Mouse (Mus musculus): Measurements from ENCODE around the gene Luzp1. TPM values are rescaled to one million over a fixed set of nuclear protein-coding genes. Genes with fewer than 3 reads are reported as not detected.
A peak's percentile ranks its signal among the peaks of the same experiment; 100 is the strongest.

Luzp1 gene
- polyA plus RNA-seq, 1 experiment from 2014 or later, result 140 TPM

- Histone ChIP-seq H3K9ac (no peak overlapping the region), H3K27me3 (ENCODE audit: insufficient read depth, low read length) (no peaks in the 10 kb centered on the region), H3K27ac (ENCODE audit: low read depth) (no peak overlapping the region), H3K4me2 (no peak overlapping the region), H3K9me3 (ENCODE audit: low read depth, low read length) (no peaks in the 10 kb centered on the region), H3K36me3 (ENCODE audit: insufficient read depth) (no peaks in the 10 kb centered on the region), H3K4me1 (ENCODE audit: insufficient read depth) (0 out of 2 replicates have a peak, but pooled peaks cover 5% of the 10 kb centered on the region), H3K4me3 (ENCODE audit: low read depth, low read length) (no peak overlapping the region)
- no peak for TF ChIP-seq CTCF (IDR thresholded peaks at IDR 0.05; ENCODE audit: low read depth)
- DNase-seq, result no peak
- ATAC-seq (ENCODE audit: insufficient read depth), result no peak
Measured at GRCm38 (mm10) chr4:136512905-136513304, 43.3 kb downstream of the Luzp1 start.

GRCm38 (mm10) chr4:136518141-136518540 lies 48.6 kb downstream of the Luzp1 start:
- TF ChIP-seq CTCF (IDR thresholded peaks at IDR 0.05; ENCODE audit: low read depth), result no peak
- Histone ChIP-seq H3K9ac (no peak overlapping the region), H3K4me3 (ENCODE audit: low read depth, low read length) (no peak overlapping the region), H3K4me2 (no peak overlapping the region), H3K4me1 (ENCODE audit: insufficient read depth) (no peaks in the 10 kb centered on the region), H3K9me3 (ENCODE audit: low read depth, low read length) (no peaks in the 10 kb centered on the region), H3K27ac (ENCODE audit: low read depth) (no peak overlapping the region), H3K36me3 (ENCODE audit: insufficient read depth) (0 out of 2 replicates have a peak, but pooled peaks cover 10% of the 10 kb centered on the region), H3K27me3 (ENCODE audit: insufficient read depth, low read length) (no peaks in the 10 kb centered on the region)
- DNase-seq, result no peak
- WGBS, result 79% methylated on average over 2 of the region's 2 CpGs
- no peak for ATAC-seq (ENCODE audit: insufficient read depth)

DNA sequence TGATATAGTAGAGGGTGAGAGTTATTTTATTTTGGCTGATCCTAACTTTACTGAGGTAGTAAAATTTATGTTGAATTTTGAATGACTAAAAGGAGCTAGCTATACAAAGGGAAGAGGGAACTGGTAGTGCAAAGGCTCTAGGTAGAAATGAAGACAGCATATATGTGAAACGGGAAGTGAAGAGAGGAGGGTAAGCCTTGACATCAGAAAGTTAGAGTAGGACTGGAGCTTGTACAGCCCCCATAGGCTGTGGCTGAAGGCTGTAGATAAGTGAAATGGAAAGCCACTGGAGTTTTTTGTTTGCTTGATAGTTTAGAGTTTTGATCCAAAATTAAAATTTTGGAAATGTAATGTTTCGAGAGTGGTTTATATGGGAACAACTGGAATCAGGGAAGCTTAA lies 49.0 kb downstream of the Luzp1 start:
- DNase-seq, result no peak
- Histone ChIP-seq H3K36me3 (ENCODE audit: insufficient read depth) (0 out of 2 replicates have a peak, but pooled peaks cover 10% of the 10 kb centered on the region), H3K4me1 (ENCODE audit: insufficient read depth) (no peaks in the 10 kb centered on the region), H3K4me3 (ENCODE audit: low read depth, low read length) (no peak overlapping the region), H3K9me3 (ENCODE audit: low read depth, low read length) (no peaks in the 10 kb centered on the region), H3K9ac (no peak overlapping the region), H3K4me2 (no peak overlapping the region), H3K27me3 (ENCODE audit: insufficient read depth, low read length) (no peaks in the 10 kb centered on the region), H3K27ac (ENCODE audit: low read depth) (no peak overlapping the region)
- WGBS, result 88% methylated on average over 2 of the region's 2 CpGs
- TF ChIP-seq CTCF (IDR thresholded peaks at IDR 0.05; ENCODE audit: low read depth), result no peak
- no peak for ATAC-seq (ENCODE audit: insufficient read depth)

- Histone ChIP-seq H3K9me3 (ENCODE audit: low read depth, low read length) (no peaks in the 10 kb centered on the region), H3K36me3 (ENCODE audit: insufficient read depth) (0 out of 2 replicates have a peak, but pooled peaks cover 10% of the 10 kb centered on the region), H3K4me3 (ENCODE audit: low read depth, low read length) (no peak overlapping the region), H3K27me3 (ENCODE audit: insufficient read depth, low read length) (no peaks in the 10 kb centered on the region), H3K9ac (no peak overlapping the region), H3K27ac (ENCODE audit: low read depth) (no peak overlapping the region), H3K4me2 (no peak overlapping the region), H3K4me1 (ENCODE audit: insufficient read depth) (no peaks in the 10 kb centered on the region)
- DNase-seq (no peak), ATAC-seq (ENCODE audit: insufficient read depth) (no peak)
- no peak for TF ChIP-seq CTCF (IDR thresholded peaks at IDR 0.05; ENCODE audit: low read depth)
Measured at GRCm38 (mm10) chr4:136519866-136520265, 50.3 kb downstream of the Luzp1 start.

DNA sequence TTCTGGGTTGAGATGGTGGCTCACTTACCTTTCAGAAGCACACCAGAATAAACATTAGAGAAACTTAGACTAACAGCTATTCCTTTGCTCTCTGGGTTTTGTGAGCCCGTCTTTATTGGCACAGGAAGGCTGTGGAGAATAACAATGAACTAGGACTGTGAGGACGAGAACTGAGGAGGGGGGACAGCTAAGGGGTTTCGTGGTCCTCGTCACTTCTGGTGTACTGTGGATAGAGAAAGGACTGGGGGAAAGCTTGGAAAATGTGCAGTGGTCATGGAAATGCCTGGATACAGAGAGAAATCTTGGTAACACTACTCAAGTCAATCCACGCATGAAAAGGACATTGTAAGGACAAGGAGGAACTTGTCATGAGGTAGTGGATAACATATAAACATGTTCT lies 52.3 kb downstream of the Luzp1 start:
- 66% methylated on average over 5 of the region's 5 CpGs for WGBS
- no peaks in the 10 kb centered on the region for H3K4me1 ChIP-seq (ENCODE audit: insufficient read depth)
- H3K27ac ChIP-seq (ENCODE audit: low read depth), result no peak overlapping the region
- no peak for DNase-seq
- ATAC-seq (ENCODE audit: insufficient read depth), result no peak
- H3K9ac ChIP-seq, result no peak overlapping the region
- 0 out of 2 replicates have a peak, but pooled peaks cover 10% of the 10 kb centered on the region for H3K36me3 ChIP-seq (ENCODE audit: insufficient read depth)
- no peak overlapping the region for H3K4me3 ChIP-seq (ENCODE audit: low read depth, low read length)
- no peaks in the 10 kb centered on the region for H3K9me3 ChIP-seq (ENCODE audit: low read depth, low read length)
- TF ChIP-seq CTCF (IDR thresholded peaks at IDR 0.05; ENCODE audit: low read depth), result no peak
- no peaks in the 10 kb centered on the region for H3K27me3 ChIP-seq (ENCODE audit: insufficient read depth, low read length)
- no peak overlapping the region for H3K4me2 ChIP-seq

DNA sequence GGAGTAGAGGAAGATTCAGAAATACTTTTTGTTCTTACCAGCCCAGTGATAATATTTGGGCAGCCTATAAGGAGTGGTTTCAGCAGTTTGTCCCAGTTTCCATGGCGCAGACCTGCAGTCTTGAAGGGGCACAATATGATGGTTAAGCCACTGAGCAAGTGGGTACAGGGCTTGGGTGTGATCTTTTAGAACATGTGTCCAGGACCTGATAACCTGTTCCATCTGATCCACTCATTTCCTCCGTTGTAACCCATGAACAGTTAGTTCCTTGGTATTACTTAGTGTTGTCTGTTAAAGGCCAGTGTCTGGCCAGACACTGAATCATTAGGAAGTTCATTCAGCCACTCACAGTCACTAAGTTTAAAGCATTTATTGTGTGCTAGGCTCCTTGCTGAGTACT lies 54.7 kb downstream of the Luzp1 start:
- no peak overlapping the region for H3K27ac ChIP-seq (ENCODE audit: low read depth)
- no peaks in the 10 kb centered on the region for H3K9me3 ChIP-seq (ENCODE audit: low read depth, low read length)
- ATAC-seq (ENCODE audit: insufficient read depth), result no peak
- no peak overlapping the region for H3K9ac ChIP-seq
- WGBS, result 87% methylated on average over 2 of the region's 2 CpGs
- TF ChIP-seq CTCF (IDR thresholded peaks at IDR 0.05; ENCODE audit: low read depth), result no peak
- no peaks in the 10 kb centered on the region for H3K27me3 ChIP-seq (ENCODE audit: insufficient read depth, low read length)
- H3K4me1 ChIP-seq (ENCODE audit: insufficient read depth), result no peaks in the 10 kb centered on the region
- H3K4me2 ChIP-seq, result no peak overlapping the region
- no peak overlapping the region for H3K4me3 ChIP-seq (ENCODE audit: low read depth, low read length)
- H3K36me3 ChIP-seq (ENCODE audit: insufficient read depth), result 0 out of 2 replicates have a peak, but pooled peaks cover 10% of the 10 kb centered on the region
- DNase-seq, result no peak

GRCm38 (mm10) chr4:136526412-136526811 lies 56.9 kb downstream of the Luzp1 start:
- peak; percentile 68 for TF ChIP-seq CTCF (IDR thresholded peaks at IDR 0.05; ENCODE audit: low read depth)
- no peak overlapping the region for H3K27ac ChIP-seq (ENCODE audit: low read depth)
- WGBS, result 19% methylated on average over 4 of the region's 4 CpGs
- ATAC-seq (ENCODE audit: insufficient read depth) (peak; percentile 65), DNase-seq (peak; percentile 89)
- no peaks in the 10 kb centered on the region for H3K4me1 ChIP-seq (ENCODE audit: insufficient read depth)
- no peaks in the 10 kb centered on the region for H3K27me3 ChIP-seq (ENCODE audit: insufficient read depth, low read length)
- H3K9ac ChIP-seq, result no peak overlapping the region
- no peak overlapping the region for H3K4me2 ChIP-seq
- no peaks in the 10 kb centered on the region for H3K9me3 ChIP-seq (ENCODE audit: low read depth, low read length)
- no peak overlapping the region for H3K4me3 ChIP-seq (ENCODE audit: low read depth, low read length)
- H3K36me3 ChIP-seq (ENCODE audit: insufficient read depth), result 0 out of 2 replicates have a peak, but pooled peaks cover 10% of the 10 kb centered on the region

DNA sequence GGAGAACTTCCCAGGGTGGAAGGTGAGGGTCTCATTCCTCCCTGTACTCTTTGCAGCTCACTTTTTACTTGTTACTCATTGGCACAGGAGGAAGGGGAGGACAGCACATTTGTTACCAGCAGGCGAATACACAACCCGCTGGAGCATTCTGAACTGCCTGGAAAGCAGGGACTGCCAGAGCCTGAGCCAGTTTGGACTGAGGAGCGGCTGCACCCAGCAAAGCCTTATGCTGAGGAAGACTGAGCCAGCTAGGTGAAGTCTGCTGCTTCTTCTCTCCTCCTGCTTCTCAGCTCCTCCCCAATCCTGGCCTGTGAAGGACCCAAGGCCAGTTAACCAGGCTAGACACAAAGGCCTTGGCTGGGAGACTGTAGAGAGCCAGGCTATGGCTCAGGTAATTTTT lies 75.6 kb downstream of the Luzp1 start:
- H3K4me2 ChIP-seq, result no peak overlapping the region
- WGBS, result 82% methylated on average over 3 of the region's 3 CpGs
- no peak overlapping the region for H3K4me3 ChIP-seq (ENCODE audit: low read depth, low read length)
- no peaks in the 10 kb centered on the region for H3K9me3 ChIP-seq (ENCODE audit: low read depth, low read length)
- H3K9ac ChIP-seq, result no peak overlapping the region
- DNase-seq (no peak), ATAC-seq (ENCODE audit: insufficient read depth) (no peak)
- H3K4me1 ChIP-seq (ENCODE audit: insufficient read depth), result no peaks in the 10 kb centered on the region
- no peak for TF ChIP-seq CTCF (IDR thresholded peaks at IDR 0.05; ENCODE audit: low read depth)
- no peak overlapping the region for H3K27ac ChIP-seq (ENCODE audit: low read depth)
- peaks cover 99% of the 10 kb centered on the region for H3K36me3 ChIP-seq (ENCODE audit: insufficient read depth)
- no peaks in the 10 kb centered on the region for H3K27me3 ChIP-seq (ENCODE audit: insufficient read depth, low read length)

Measured in lung, embryonic 14.5 days (tissue).